Mouse (Mus musculus) neural tube, embryonic 10.5 days (tissue): ENCODE results near the gene Eif3j1.
"Not testable (repeated sequence)": the region's sequence is repeated elsewhere in the genome, so short reads cannot be mapped to it uniquely, and the experiment has no call there.

Experiments
- DNase-seq: peaks from one replicate; pipeline ENCODE4 v3.0.0-alpha.2; 2017; ENCODE audit warnings: low spot score; ENCODE audit errors: extremely low spot score

The Eif3j1 gene

DNA sequence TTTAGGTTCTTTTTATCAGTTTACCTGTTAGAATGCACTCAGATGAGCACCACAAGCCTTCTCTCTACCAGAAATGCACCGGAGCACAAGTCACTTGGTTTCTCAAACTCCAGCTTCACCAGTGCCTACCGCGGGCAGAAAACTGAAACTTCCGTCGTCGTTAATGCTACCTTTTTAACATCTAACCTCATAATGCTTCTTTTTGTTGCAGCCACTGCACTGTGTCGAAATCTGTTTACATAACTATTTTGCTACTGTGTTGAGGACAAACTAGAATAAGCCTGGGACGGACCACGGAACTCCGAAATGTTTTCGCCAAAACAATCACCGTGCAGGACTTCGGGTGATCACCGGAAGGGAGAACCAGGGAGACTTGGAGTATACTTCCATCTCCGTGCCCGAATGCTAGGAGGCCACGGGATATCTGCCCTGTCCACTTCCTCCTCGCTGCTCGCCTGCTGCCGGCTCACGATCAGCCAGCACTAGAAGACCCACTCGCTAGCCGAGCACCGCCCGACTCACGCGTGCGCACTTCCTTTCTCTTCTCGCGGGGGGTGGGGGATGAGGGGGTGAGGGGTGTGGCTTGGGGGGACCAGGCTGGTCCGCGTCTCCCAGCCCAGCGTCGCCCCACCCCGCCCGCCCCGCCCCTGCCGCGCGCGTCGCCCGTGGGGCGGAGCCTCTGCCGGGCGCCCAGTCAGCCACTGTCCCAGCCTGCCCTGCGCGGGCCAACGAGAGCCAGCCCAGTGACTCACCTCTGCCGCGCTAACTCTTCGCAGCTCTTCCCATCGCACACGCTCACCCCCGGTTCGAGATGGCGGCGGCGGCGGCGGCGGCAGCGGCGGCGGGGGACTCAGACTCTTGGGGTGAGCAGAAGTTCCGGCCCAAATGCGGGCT is at the start of gene Eif3j1:
Gene Eif3j1 (plus strand): TSS at position 685 of the 894 bp plus-strand sequence.
- peak; percentile 92 for DNase-seq

GRCm38 (mm10) chr2:121995738-121996137 is 32.6 kb upstream of the Eif3j1 start:
- no peak for DNase-seq

DNA sequence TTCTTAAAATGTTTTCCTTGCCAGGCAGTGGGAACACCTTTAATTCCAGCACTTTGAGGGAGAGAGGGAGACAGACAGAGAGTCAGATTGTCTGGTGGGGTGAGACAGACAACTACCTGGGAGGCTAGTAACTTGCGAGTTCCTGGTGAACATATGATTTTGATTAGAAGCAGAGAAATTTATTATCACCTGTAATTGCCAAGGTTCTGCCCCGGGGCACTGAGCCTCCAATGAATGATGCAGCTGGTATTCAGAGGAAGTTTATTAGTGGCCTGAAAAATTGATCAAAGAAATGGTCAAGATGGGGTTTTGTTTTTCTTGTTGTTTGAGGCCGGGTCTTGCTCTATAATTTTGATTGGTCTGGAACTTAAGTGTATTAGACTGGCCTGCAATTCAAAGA is 19.5 kb upstream of the Eif3j1 start:
- DNase-seq = no peak

DNA sequence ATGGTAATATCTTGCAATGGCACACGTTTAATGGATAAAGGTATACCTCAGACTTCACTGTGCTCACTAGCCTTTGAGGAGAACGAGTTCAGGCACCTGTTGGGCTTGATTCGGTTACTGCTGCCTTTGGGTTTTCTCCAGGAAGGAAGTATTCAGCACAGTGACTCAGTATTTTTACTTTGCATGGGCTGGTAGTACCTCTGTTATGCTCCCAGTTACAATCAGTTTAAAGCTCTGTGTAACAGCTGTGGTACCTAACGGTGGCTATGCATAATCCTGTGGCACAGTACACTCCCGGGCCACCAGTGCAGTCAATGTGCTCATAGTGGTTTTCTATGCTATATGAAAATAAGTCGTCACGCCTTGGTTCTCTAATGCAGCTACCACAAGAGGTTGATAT is 16.9 kb upstream of the Eif3j1 start:
- DNase-seq = no peak

DNA sequence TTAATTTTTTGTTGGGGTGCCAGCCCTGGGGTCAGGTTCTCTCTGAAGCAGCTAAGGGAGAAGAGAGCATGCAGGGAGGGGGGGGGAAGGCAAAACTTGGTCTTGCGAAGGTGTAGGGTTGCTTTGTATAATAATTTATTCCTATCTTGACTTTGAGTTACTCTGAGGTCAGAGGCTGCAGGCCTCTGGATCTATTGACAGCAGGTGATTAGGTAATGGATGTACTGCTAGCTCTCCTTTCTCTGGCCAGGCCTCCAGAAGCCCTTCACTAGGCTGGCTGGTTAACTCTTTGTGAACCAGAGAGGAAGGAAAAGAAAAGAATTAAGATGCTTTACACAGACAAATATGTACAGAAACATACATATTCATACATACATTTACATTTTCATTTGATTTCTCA is 9.6 kb upstream of the Eif3j1 start:
- DNase-seq = no peak

- DNase-seq = no peak
Observed at GRCm38 (mm10) chr2:122022284-122022683, 6.1 kb upstream of the Eif3j1 start.

DNA sequence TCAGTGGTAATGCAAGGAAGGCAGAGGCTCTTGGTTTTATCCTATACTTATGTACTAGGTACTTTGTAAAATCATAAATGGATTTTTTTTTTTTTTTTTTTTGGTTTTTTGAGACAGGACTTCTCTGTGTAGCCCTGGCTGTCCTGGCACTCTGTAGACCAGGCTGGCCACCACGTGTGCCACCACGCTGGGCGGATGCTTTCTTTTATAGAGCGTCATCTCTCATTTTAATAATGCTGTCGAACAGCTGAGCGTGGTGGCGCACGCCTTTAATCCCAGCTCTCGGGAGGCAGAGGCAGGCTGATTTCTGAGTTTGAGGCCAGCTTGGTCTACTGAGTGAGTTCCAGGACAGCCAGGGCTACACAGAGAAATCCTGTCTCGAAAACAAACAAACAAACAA is 1.3 kb upstream of the Eif3j1 start:
- DNase-seq = not testable (repeated sequence)

DNA sequence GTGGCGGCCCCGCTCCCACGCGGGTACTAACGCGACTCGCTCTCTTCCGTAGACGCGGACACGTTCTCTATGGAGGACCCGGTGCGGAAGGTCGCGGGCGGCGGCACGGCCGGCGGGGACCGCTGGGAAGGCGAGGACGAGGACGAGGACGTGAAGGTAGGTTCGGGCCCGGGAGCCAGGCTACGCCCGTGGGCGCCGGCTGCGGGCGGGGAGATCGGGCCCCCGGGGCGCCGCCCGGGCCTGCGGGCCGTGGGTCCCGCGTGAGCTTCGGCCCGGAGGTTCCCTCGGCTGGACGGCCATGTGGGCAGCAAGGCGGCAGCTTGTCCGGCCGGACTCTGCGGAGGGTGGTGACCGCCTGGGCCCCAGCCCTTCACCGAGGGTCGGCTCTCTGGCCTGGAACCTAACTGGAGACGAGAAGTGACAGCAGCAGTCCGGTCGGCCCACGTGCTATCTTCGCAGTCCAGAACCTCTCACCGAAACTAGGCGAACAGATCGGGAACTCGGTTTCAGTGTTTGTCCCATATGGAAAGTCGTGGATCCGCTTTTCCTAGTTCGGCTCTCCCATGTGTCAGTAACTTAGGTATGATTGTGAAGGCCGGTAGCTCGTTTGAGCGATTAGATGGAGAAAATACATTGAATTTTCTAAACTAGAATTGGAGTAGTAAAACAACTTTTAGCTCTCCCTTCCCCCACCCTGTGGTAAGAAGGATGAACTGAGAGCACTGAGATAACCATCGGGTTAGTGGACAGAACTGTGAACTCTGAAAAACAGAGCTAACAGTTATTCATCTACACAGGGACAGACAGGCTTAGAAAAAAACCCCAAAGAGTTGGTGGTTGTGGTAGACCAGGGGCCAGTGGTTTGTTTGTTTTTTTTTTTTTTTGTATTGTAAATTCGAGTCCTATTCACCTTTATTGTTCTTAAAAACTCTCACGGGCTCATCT is 682 bp downstream of the Eif3j1 start:
- DNase-seq = peak; percentile 63

DNA sequence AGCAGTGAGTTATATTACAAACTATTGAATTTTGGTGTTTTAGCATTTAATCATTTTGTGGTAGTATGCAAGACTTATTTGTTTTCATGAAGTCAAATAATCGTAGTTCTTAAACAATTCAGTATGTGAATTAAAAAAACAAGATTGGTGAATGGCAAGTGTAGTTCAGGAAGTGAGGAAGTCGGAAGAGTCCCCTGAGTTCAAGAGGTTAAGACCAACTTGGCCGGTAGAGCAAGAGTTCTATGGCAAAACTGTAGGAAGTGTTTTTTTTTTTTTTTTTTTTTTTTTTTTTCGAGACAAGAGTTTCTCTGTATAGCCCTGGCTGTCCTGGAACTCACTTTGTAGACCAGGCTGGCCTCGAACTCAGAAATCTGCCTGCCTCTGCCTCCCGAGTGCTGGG is 3.6 kb downstream of the Eif3j1 start:
- DNase-seq = no peak

- no peak for DNase-seq
Observed at GRCm38 (mm10) chr2:122036064-122036463, 7.7 kb downstream of the Eif3j1 start.

DNA sequence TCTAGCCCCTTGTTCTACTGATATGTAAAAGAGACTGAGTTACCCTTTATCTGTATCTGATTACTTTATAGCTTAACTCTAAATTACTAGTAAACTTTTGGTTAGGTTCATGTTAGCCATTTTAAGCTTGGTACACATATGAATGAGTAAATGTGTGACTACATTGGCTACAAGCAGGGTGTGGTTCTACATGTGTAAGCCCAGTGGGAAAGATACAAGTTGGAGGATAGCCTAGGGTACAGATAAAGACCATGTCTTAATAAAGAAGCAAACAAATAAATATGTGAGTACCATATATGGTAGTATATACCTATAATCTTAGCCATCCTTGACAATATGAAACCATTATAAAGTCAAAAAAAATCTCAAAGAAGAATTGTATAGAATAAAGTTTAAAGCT is 15.6 kb downstream of the Eif3j1 start:
- DNase-seq = no peak

- no peak for DNase-seq
Observed at GRCm38 (mm10) chr2:122059365-122060115, 31.2 kb downstream of the Eif3j1 start.

DNA sequence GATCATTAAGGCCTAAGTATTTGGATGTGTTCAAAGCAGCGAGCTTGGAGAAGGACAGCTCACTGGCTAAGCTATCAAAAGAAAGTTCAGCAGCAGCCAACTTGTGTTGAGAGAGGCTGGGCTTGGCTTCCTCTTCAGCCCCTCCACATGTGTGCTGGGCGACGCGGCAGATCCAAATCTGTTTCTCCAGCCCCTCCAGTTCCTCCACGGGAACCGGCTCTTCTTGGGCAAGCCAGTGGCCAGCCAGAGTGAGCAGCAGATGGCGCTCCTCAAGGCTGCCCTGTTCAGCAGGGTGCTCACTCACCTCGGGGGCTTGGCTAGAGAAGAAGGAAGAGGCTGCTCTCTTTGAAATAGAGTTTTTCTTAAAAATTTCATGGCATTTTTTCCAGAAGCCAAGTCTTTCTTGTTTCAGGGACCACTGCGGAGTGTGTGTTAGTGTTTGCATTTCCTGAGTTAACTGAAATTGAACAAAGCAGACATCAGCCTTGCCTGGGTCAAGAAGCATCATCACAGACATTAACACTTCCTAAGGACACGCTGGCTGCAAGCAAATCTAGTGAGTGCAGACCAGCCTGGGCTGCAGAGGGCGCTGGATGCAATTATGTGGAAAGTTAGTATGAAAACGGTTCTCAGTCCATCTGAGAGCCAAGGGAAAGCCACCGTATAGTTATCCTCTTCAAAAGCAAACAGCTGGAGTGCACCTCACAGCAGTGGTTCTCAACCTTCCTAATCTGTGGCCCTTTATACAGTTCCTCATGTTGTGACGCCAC is 37.0 kb downstream of the Eif3j1 start:
- no peak for DNase-seq

DNA sequence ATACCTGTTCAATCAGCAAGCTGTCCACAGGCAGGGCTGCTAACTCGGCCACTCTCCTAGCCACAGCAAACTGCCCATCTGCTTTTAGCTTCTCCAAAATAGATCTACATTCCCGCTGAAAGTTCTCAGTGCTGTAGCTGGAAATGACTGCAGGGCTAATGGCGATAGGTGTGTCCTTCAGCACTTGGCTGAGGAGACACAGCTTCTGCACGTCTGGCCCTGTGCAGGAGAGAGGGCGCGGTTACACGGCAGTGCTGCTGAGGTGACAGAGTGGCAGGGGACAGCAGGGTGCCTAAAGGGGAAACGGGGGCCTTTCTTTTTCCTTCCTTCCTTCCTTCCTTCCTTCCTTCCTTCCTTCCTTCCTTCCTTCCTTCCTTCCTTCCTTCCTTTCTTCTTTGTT is 37.9 kb downstream of the Eif3j1 start:
- no peak for DNase-seq

DNA sequence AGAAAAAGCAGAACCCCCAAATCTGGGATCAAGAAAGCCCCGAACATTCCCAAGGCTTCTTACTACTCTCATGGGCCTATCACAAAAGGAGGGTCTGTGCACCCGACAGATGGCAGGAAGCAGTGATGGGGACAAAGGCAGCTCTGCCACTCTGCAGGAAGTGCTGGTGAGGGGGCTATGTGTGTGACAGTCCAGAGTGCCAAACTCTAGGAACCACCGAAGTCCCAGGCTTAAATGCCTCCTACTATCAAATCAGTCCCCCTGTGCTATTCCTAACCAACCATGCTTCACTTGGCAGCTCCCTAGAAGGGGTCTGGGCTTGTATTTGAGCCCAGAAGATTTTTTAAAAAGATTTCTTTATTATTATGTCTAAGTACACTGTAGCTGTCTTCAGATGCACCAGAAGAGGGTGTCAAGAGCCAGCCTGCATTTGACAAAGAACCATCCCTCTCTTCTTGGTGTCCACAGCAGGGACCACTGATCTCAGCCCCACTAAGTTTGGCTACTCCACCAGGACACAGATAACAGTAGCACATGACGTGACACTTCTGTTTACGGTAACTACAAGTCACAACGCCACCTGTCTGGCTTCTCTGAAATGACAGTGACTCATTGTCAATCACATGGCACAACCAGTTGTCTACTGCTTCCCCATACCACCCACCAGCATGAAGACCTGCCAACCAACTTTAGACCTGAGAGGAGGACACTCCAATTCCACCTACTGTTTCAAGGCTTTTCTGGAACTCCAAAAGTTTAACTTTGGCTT is 41.0 kb downstream of the Eif3j1 start:
- DNase-seq = no peak

- DNase-seq = peak; percentile 45
Observed at GRCm38 (mm10) chr2:122069922-122070321, 41.6 kb downstream of the Eif3j1 start.

DNA sequence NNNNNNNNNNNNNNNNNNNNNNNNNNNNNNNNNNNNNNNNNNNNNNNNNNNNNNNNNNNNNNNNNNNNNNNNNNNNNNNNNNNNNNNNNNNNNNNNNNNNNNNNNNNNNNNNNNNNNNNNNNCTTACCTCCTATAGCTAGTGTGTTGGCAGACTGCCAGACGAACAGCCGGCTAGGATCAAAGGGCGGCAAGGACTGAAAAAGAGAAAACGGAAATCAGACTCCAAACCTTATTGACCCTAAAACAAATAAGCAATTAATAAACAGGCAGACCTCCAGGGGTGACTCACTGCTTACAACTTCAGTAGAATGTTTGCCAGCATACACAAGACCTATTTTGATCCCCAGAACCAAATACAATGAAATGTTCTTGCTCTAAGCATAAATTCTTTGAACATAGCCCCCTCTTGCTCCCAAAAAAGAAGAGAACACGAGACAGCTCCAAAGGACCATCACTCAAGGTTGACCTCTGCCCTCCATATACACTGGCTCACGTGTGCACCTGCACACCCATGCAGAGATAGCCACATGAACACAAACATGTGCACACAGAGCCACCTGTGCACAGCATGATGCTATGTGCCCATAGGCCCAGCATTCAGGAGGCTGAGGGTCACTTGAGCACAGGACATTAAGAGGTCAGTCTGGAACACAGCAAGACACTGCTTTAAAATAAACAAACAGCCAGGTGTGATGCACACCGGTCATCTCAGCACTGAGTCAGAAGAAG is 53.5 kb downstream of the Eif3j1 start:
- DNase-seq = no peak

- no peak for DNase-seq
Observed at GRCm38 (mm10) chr2:122086446-122086845, 58.1 kb downstream of the Eif3j1 start.

DNA sequence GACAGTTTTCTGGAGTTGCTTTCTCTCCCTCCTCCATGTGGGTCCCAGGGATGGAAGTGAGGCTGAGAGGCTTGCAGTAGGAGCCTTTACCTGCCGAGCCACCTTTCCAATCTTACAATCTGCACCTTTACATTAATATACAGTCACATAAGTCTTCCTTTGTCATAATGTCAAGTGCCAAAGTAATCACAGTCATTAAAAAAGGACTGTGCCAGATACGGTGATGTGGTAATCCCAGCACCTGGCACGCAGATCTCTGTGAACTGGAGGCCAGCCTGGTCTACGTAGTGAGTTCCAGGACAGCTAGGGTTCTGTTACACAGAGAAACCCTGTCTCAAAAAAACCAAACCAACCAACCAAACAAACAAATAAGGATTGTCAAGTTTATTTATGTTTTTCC is 65.5 kb downstream of the Eif3j1 start:
- no peak for DNase-seq
